Mouse (Mus musculus) brain, embryonic 14.5 days (tissue): Measurements from ENCODE around the gene Zfp428.

ENCODE experiments used
- CTCF ChIP-seq: fragments of 200-500 bp; IDR thresholded peaks from 2 replicates; pipeline ENCODE4 v1.5.1; 2012; ENCODE audit warnings: inconsistent platforms, mild to moderate bottlenecking, moderate library complexity, borderline replicate concordance; ENCODE audit not compliant: insufficient read depth, insufficient read length; ENCODE audit errors: extremely low read depth
- POLR2A ChIP-seq: fragments of 200-500 bp; IDR thresholded peaks from 2 replicates; pipeline ENCODE4 v1.6.1; 2012; ENCODE audit warnings: mild to moderate bottlenecking, inconsistent platforms, borderline replicate concordance; ENCODE audit not compliant: poor library complexity, insufficient read depth, insufficient read length, severe bottlenecking; ENCODE audit errors: extremely low read depth

DNA sequence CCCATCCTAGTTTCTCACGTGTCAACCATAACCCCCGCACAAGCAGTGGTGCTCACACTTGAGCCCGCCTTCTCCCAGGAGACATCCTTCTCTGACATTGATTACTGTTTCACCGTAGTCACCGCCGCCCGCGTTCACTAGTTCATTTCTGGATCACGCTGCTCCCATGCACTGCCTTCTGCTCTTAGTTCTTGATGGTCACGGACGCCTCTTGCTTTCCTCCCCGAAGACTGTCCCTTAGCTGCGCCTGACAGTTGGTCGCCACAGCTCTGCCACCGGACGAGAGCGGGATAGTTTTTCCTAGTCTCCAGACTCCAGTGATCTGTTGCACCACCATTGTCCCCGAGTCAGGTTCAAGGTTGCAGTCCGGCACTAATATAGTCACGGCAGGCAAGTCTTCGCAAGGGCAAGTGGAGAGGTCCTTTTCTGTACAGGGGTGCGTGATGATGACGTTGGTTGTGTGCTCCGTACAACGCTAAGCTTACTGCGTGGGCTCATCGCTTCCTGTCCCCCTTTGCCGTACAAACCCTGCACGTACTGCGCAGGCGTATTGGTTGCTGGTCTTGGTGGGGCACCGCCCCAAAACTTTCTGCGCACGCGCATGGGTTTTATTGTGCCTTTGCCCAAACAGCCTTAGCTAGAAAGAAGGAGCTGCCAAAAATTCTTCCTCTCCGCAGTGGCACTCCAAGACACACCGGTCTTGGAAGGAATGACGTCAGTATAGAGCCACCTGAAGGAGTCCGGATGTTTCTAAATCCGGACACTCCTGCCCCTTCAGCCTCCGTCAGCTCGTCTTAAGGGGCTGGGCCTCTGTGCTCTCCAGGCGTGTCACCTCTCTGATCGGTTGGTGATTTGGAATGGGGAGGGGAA, 23.5 kb downstream of the Zfp428 start, which contains the start of gene Irgq:
- TF ChIP-seq POLR2A = no peak
- no peak for TF ChIP-seq CTCF
